Mouse (Mus musculus) CH12.LX (cell line): ENCODE measurements around the gene Sigirr. TPM values are rescaled to one million over a fixed set of nuclear protein-coding genes. Genes with fewer than 3 reads are reported as not detected.

Source experiments
- DNase-seq: peaks from one replicate; pipeline ENCODE4 v3.0.0-alpha.2; 2013; ENCODE audit errors: extremely low read depth
- H3K27ac ChIP-seq: 2 replicates; pipeline ENCODE4 v1.5.1; 2012; ENCODE audit warnings: low read depth, mild to moderate bottlenecking, control low read depth, moderate library complexity; ENCODE audit not compliant: insufficient read depth
- H3K27me3 ChIP-seq: replicated peaks from 2 replicates; pipeline ENCODE3; 2012; ENCODE audit warnings: inconsistent platforms
- H3K36me3 ChIP-seq, 2 experiments: replicated peaks in 1 of 2; 2 replicates each; pipeline versions ENCODE3 to v1.6.1; 2012; ENCODE audit warnings: inconsistent platforms in 1 of 2, low read length in 1 of 2, mild to moderate bottlenecking in 1 of 2, mixed read lengths in 1 of 2, moderate library complexity in 1 of 2; ENCODE audit not compliant: control insufficient read depth in 1 of 2, insufficient read depth in 1 of 2
- H3K4me1 ChIP-seq, 2 experiments: 2 replicates each; pipeline ENCODE4 v1.6.1; 2012; ENCODE audit warnings: inconsistent platforms in 1 of 2, moderate library complexity in 1 of 2; ENCODE audit not compliant: insufficient read depth in 2 of 2, control insufficient read depth in 1 of 2
- H3K4me2 ChIP-seq: 2 replicates; pipeline ENCODE4 v1.6.1; 2012; ENCODE audit warnings: low read depth, mild to moderate bottlenecking, control low read depth; ENCODE audit not compliant: poor library complexity, insufficient read depth, severe bottlenecking
- H3K4me3 ChIP-seq, 3 experiments: fragments of 150-350 bp in 1 of 3; sonication (generic) in 1 of 3; replicated peaks in 1 of 3; 2 replicates each; pipeline versions ENCODE3 to v1.5.1; 2011 to 2012; ENCODE audit warnings: low read depth in 2 of 3, low read length in 2 of 3, mild to moderate bottlenecking in 2 of 3, moderate library complexity in 2 of 3, control low read depth in 1 of 3, improper control_type of control experiment in 1 of 3, inconsistent platforms in 1 of 3, mixed read lengths in 1 of 3; ENCODE audit not compliant: poor library complexity in 1 of 3
- H3K79me2 ChIP-seq: replicated peaks from 2 replicates; pipeline ENCODE4 v1.6.1; 2012; ENCODE audit warnings: mild to moderate bottlenecking, moderate library complexity; ENCODE audit not compliant: control insufficient read depth, poor library complexity, insufficient read depth, severe bottlenecking; ENCODE audit errors: extremely low read depth
- H3K9ac ChIP-seq: 2 replicates; pipeline ENCODE4 v1.6.1; 2012; ENCODE audit warnings: low read depth, mild to moderate bottlenecking, control low read depth, moderate library complexity; ENCODE audit not compliant: insufficient read depth
- H3K9me3 ChIP-seq: replicated peaks from 2 replicates; pipeline ENCODE3; 2012; ENCODE audit warnings: low read length, inconsistent platforms, mixed read lengths
- BHLHE40 ChIP-seq: IDR thresholded peaks from 2 replicates; pipeline ENCODE4 v1.6.1; 2011; ENCODE audit warnings: mild to moderate bottlenecking, low read depth, low read length, improper control_type of control experiment
- CHD1 ChIP-seq: IDR thresholded peaks from 2 replicates; pipeline ENCODE4 v1.6.1; 2012; ENCODE audit warnings: low read depth, low read length, improper control_type of control experiment, inconsistent platforms
- CHD2 ChIP-seq: IDR thresholded peaks from 2 replicates; pipeline ENCODE4 v1.6.1; 2011; ENCODE audit warnings: low read length, improper control_type of control experiment
- EP300 ChIP-seq: IDR thresholded peaks from 2 replicates; pipeline ENCODE4 v1.6.1; 2011; ENCODE audit warnings: low read length, improper control_type of control experiment
- ETS1 ChIP-seq: conservative IDR thresholded peaks from 2 replicates; pipeline ENCODE4 v1.6.1; 2012; ENCODE audit warnings: low read depth, mild to moderate bottlenecking, inconsistent platforms, low read length, improper control_type of control experiment, moderate library complexity
- GABPA ChIP-seq: IDR thresholded peaks from 2 replicates; pipeline ENCODE4 v1.6.1; 2012; ENCODE audit warnings: low read depth, low read length, improper control_type of control experiment, inconsistent platforms; ENCODE audit not compliant: insufficient replicate concordance
- IRF4 ChIP-seq: IDR thresholded peaks from 2 replicates; pipeline ENCODE4 v1.6.1; 2014; ENCODE audit warnings: low read depth, mild to moderate bottlenecking, inconsistent platforms, low read length, improper control_type of control experiment
- JUN ChIP-seq: IDR thresholded peaks from 2 replicates; pipeline ENCODE4 v1.6.1; 2011; ENCODE audit warnings: low read depth, mild to moderate bottlenecking, low read length, improper control_type of control experiment, moderate library complexity; ENCODE audit not compliant: insufficient read depth
- JUND ChIP-seq: conservative IDR thresholded peaks from 2 replicates; pipeline ENCODE4 v1.6.1; 2011; ENCODE audit warnings: low read depth, low read length, improper control_type of control experiment
- KAT2A ChIP-seq: IDR thresholded peaks from 2 replicates; pipeline ENCODE4 v1.6.1; 2012; ENCODE audit warnings: low read length, improper control_type of control experiment, inconsistent platforms; ENCODE audit not compliant: insufficient replicate concordance
- MAFK ChIP-seq: IDR thresholded peaks from 2 replicates; pipeline ENCODE4 v1.6.1; 2011; ENCODE audit warnings: low read length, improper control_type of control experiment; ENCODE audit not compliant: insufficient replicate concordance
- MAX ChIP-seq: IDR thresholded peaks from 2 replicates; pipeline ENCODE4 v1.6.1; 2011; ENCODE audit warnings: low read length, improper control_type of control experiment
- MAZ ChIP-seq: IDR thresholded peaks from 2 replicates; pipeline ENCODE4 v1.6.1; 2012; ENCODE audit warnings: low read depth, mild to moderate bottlenecking, inconsistent platforms, low read length, improper control_type of control experiment, moderate library complexity
- MEF2A ChIP-seq: IDR thresholded peaks from 2 replicates; pipeline ENCODE4 v1.6.1; 2014; ENCODE audit warnings: low read depth, mild to moderate bottlenecking, inconsistent platforms, low read length, improper control_type of control experiment, borderline replicate concordance
- MXI1 ChIP-seq: IDR thresholded peaks from 2 replicates; pipeline ENCODE4 v1.6.1; 2011; ENCODE audit warnings: mild to moderate bottlenecking, low read depth, low read length, improper control_type of control experiment
- NRF1 ChIP-seq: IDR thresholded peaks from 2 replicates; pipeline ENCODE4 v1.6.1; 2014; ENCODE audit warnings: low read depth, mild to moderate bottlenecking, inconsistent platforms, low read length, improper control_type of control experiment, moderate library complexity
- PAX5 ChIP-seq: IDR thresholded peaks from 2 replicates; pipeline ENCODE4 v1.6.1; 2012; ENCODE audit warnings: low read length, inconsistent platforms, mixed read lengths
- RAD21 ChIP-seq: IDR thresholded peaks from 2 replicates; pipeline ENCODE4 v1.6.1; 2011; ENCODE audit warnings: low read depth, mild to moderate bottlenecking, low read length, improper control_type of control experiment, moderate library complexity
- RCOR1 ChIP-seq: conservative IDR thresholded peaks from 2 replicates; pipeline ENCODE4 v1.6.1; 2012; ENCODE audit warnings: low read depth, mild to moderate bottlenecking, inconsistent platforms, low read length, improper control_type of control experiment
- SIN3A ChIP-seq: IDR thresholded peaks from 2 replicates; pipeline ENCODE4 v1.6.1; 2012; ENCODE audit warnings: low read length, improper control_type of control experiment, inconsistent platforms
- TBP ChIP-seq: conservative IDR thresholded peaks from 2 replicates; pipeline ENCODE4 v1.6.1; 2011; ENCODE audit warnings: low read depth, low read length, improper control_type of control experiment
- USF2 ChIP-seq: conservative IDR thresholded peaks from 2 replicates; pipeline ENCODE4 v1.6.1; 2011; ENCODE audit warnings: low read depth, low read length, improper control_type of control experiment
- ZC3H11A ChIP-seq: IDR thresholded peaks from 2 replicates; pipeline ENCODE4 v1.6.1; 2012; ENCODE audit warnings: low read depth, mild to moderate bottlenecking, inconsistent platforms, low read length, improper control_type of control experiment
- ZMIZ1 ChIP-seq: IDR thresholded peaks from 2 replicates; pipeline ENCODE4 v1.6.1; 2012; ENCODE audit warnings: low read depth, mild to moderate bottlenecking, inconsistent platforms, low read length, improper control_type of control experiment
- ZNF384 ChIP-seq: IDR thresholded peaks from 2 replicates; pipeline ENCODE4 v1.6.1; 2012; ENCODE audit warnings: low read depth, low read length, improper control_type of control experiment, inconsistent platforms
- dilution Hi-C: fragments of 300-500 bp; cut with MboI; formaldehyde crosslinking; loops from 2 replicates; pipeline ENCODE4 v1.14.3; 2020; ENCODE audit warnings: low sequenced_read_pairs; ENCODE audit not compliant: extremely low pct_unique_long_range_greater_than_20kb, extremely low pct_ligation_motif_present
- in situ Hi-C: fragments of 300-500 bp; cut with MboI; formaldehyde crosslinking; loops from 3 replicates; pipeline ENCODE4 v1.14.3; 2019; ENCODE audit warnings: low sequenced_read_pairs, low pct_ligation_motif_present, low pct_unique_long_range_greater_than_20kb, mixed read lengths
- polyA plus RNA-seq: library from polyadenylated mRNA; unstranded; fragments of >175 nt; gene quantifications from 2 replicates; pipeline ENCODE4 v1.2.1, GENCODE M21; 2012; ENCODE audit warnings: low read depth; ENCODE audit not compliant: insufficient read length
- total RNA-seq, 2 experiments: library from RNA; depleted of rRNA; stranded (reverse); fragments of 300-350 nt in 1 of 2; fragments of >200 nt in 1 of 2; gene quantifications; 2 replicates each; pipeline ENCODE4 v1.2.3; 2012 to 2014

Gene Sigirr
- total and polyA plus RNA-seq, 3 experiments = 15.6 to 19.2 (median 16.1) TPM

- Histone ChIP-seq H3K9ac (peak overlapping the region; percentile 19; the same call in 1 of the 2 replicates), H3K27me3 (peaks cover 60% of the 10 kb centered on the region), H3K27ac (peak overlapping the region; percentile 27; the same call in 1 of the 2 replicates), H3K36me3 (no peaks in the 10 kb centered on the region), H3K9me3 (peaks cover 16% of the 10 kb centered on the region), H3K4me3 (no peak overlapping the region), H3K79me2 (no peaks in the 10 kb centered on the region), H3K4me1 (peaks cover 21 to 38% of the 10 kb centered on the region in 2 experiments), H3K4me2 (peak overlapping the region; percentile 9; the same call in 1 of the 2 replicates)
- TF ChIP-seq NRF1 (no peak), ETS1 (peak; percentile 27; the same call in 1 of the 2 replicates), SIN3A (peak; percentile 37; the same call in 1 of the 2 replicates), EP300 (0 out of 2 replicates have a peak, but pooled peaks have one; percentile 20), MAZ (no peak), RCOR1 (no peak), ZNF384 (no peak), USF2 (no peak), CHD1 (no peak), PAX5 (no peak), RAD21 (no peak), ZC3H11A (no peak), ZMIZ1 (no peak), MAX (no peak), GABPA (no peak), JUND (no peak), MAFK (peak; percentile 96), KAT2A (no peak), TBP (no peak), CHD2 (no peak), BHLHE40 (peak; percentile 41; the same call in 1 of the 2 replicates), MXI1 (peak; percentile 27; the same call in 1 of the 2 replicates), JUN (peak; percentile 15; the same call in 1 of the 2 replicates), IRF4 (no peak), MEF2A (peak; percentile 84)
- in situ Hi-C loops (no loop called here), dilution Hi-C loops (no loop called here)
- DNase-seq = peak; percentile 68
Observed at GRCm38 (mm10) chr7:141058601-141059341, 41.6 kb downstream of the Sigirr start.
